Mouse (Mus musculus) kidney, embryonic 15.5 days (tissue): Measurements from ENCODE around the gene Wdr37. TPM values are rescaled to one million over a fixed set of nuclear protein-coding genes. Genes with fewer than 3 reads are reported as not detected.
A peak's percentile ranks its signal among the peaks of the same experiment; 100 is the strongest.
"Not testable (repeated sequence)": the region's sequence is repeated elsewhere in the genome, so short reads cannot be mapped to it uniquely, and the experiment has no call there.

Source experiments
- ATAC-seq: fragments of 200-750 bp; cut with Nextera tagmentation; replicated peaks from 2 replicates; pipeline ENCODE4 v1.8.0; 2017; ENCODE audit warnings: moderate TSS enrichment; ENCODE audit not compliant: low FRiP score
- H3K27ac ChIP-seq: fragments of 300-500 bp; sonication (generic); 2 replicates; pipeline ENCODE4 v1.5.1; 2015; ENCODE audit warnings: mild to moderate bottlenecking, inconsistent platforms
- H3K27me3 ChIP-seq: fragments of 300-500 bp; sonication (generic); 2 replicates; pipeline ENCODE4 v1.6.1; 2015; ENCODE audit warnings: inconsistent platforms
- H3K36me3 ChIP-seq: fragments of 300-500 bp; sonication (generic); 2 replicates; pipeline ENCODE4 v1.6.1; 2015; ENCODE audit warnings: inconsistent platforms
- H3K4me1 ChIP-seq: fragments of 300-500 bp; sonication (generic); 2 replicates; pipeline ENCODE4 v1.6.1; 2015; ENCODE audit warnings: inconsistent platforms
- H3K4me2 ChIP-seq: fragments of 300-500 bp; sonication (generic); 2 replicates; pipeline ENCODE4 v1.6.1; 2015; ENCODE audit warnings: moderate library complexity, mild to moderate bottlenecking, inconsistent platforms
- H3K4me3 ChIP-seq: fragments of 300-500 bp; sonication (generic); replicated peaks from 2 replicates; pipeline ENCODE4 v1.5.1; 2015; ENCODE audit warnings: mild to moderate bottlenecking, inconsistent platforms
- H3K9ac ChIP-seq: fragments of 300-500 bp; sonication (generic); 2 replicates; pipeline ENCODE4 v1.6.1; 2015; ENCODE audit warnings: mild to moderate bottlenecking, inconsistent platforms
- H3K9me3 ChIP-seq: fragments of 300-500 bp; sonication (generic); replicated peaks from 2 replicates; pipeline ENCODE4 v1.6.1; 2016; ENCODE audit warnings: inconsistent platforms
- WGBS: fragments of 180-500 bp; shearing (Covaris S2); methylation state at CpG from one replicate; pipeline ENCODE4 v1.1.7; 2015; ENCODE audit warnings: mixed read lengths; 5-methylcytosine and 5-hydroxymethylcytosine counted together
- polyA plus RNA-seq: library from polyadenylated mRNA; unstranded; fragments of >200 nt; fragmentation: Nextera tagmentation; extraction: Ambion mirVana; gene quantifications from 2 replicates; pipeline ENCODE4 v1.2.1, GENCODE M21; 2015

The Wdr37 gene
- 19.3 and 20.8 TPM in 2 replicates for polyA plus RNA-seq

GRCm38 (mm10) chr13:8871314-8871962, at the start of gene Wdr37:
Gene Wdr37 (minus strand): TSS chr13:8871909.
- WGBS: under 1% methylated on average over 18 of the region's 18 CpGs
- Histone ChIP-seq H3K4me2 (peak within 1 kb of the TSS; percentile 80), H3K36me3 (no peaks in the 10 kb centered on the region), H3K27ac (peak within 1 kb of the TSS; percentile 99), H3K4me1 (peaks cover 18% of the 10 kb centered on the region), H3K9me3 (no peaks in the 10 kb centered on the region), H3K9ac (peak within 1 kb of the TSS; percentile 75), H3K4me3 (peak within 1 kb of the TSS; percentile 95), H3K27me3 (no peaks in the 10 kb centered on the region)
- ATAC-seq: peak; percentile 53

- H3K27ac ChIP-seq, H3K4me2 ChIP-seq, H3K4me3 ChIP-seq, H3K9me3 ChIP-seq, H3K27me3 ChIP-seq, H3K4me1 ChIP-seq, H3K36me3 ChIP-seq, H3K9ac ChIP-seq, ATAC-seq: not testable (repeated sequence)
- 91% methylated on average over 8 of the region's 8 CpGs for WGBS
These were observed 42.2 kb upstream of the Wdr37 start for GRCm38 (mm10) chr13:8913890-8914289.

DNA sequence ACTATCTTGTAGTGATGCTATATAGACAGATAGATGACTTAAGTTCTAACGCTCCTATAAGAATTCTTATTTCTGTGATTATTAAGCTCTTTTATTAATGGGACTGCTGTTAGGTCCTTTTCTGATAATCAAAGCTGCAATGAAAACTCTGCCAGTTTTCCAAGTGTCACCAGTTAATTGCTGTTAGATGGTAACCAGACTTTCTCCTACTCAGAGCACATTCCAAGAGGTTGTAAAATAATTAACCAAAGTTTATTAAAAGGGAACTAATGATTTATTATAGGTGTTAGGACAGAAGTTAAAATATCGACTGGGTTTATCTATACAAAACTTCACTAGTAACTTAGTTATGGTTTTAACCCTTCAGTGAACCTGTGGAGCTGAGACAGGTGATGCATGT, 34.3 kb upstream of the Wdr37 start:
- H3K4me1 ChIP-seq, H3K9ac ChIP-seq, ATAC-seq, H3K4me3 ChIP-seq, H3K27ac ChIP-seq, H3K27me3 ChIP-seq, H3K4me2 ChIP-seq, H3K36me3 ChIP-seq: not testable (repeated sequence)
- 81% methylated on average over 2 of the region's 2 CpGs for WGBS
- H3K9me3 ChIP-seq: peaks cover 12% of the 10 kb centered on the region

GRCm38 (mm10) chr13:8888603-8889002, 16.9 kb upstream of the Wdr37 start:
- 95% methylated on average over 1 of the region's 1 CpGs for WGBS
- no peak overlapping the region for H3K27ac ChIP-seq
- no peak for ATAC-seq
- H3K9me3 ChIP-seq: no peaks in the 10 kb centered on the region
- no peak overlapping the region for H3K4me2 ChIP-seq
- peaks cover 13% of the 10 kb centered on the region for H3K4me1 ChIP-seq
- no peak overlapping the region for H3K4me3 ChIP-seq
- peaks cover 33% of the 10 kb centered on the region for H3K36me3 ChIP-seq
- H3K9ac ChIP-seq: no peak overlapping the region
- no peaks in the 10 kb centered on the region for H3K27me3 ChIP-seq

DNA sequence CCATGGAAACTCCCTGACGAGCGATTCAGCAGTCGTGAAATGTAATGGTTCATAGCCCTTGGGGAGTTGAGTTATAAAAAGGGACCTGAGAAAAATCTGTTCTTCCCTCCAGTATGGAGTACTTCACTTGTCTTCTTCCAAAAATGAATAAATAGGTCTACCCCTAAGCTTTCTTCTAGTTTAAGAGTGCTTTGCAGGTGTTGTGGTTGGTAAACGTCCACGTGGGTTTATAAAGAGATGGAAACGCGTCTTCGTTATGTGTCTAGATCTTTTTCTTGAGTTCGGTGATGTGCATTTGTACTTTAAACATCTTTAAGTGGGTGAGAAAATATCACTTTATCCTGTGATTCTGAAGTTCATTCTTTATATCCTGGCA, 14.5 kb upstream of the Wdr37 start:
- no peak for ATAC-seq
- Histone ChIP-seq H3K4me2 (peak overlapping the region; percentile 76), H3K36me3 (peaks cover 21% of the 10 kb centered on the region)

DNA sequence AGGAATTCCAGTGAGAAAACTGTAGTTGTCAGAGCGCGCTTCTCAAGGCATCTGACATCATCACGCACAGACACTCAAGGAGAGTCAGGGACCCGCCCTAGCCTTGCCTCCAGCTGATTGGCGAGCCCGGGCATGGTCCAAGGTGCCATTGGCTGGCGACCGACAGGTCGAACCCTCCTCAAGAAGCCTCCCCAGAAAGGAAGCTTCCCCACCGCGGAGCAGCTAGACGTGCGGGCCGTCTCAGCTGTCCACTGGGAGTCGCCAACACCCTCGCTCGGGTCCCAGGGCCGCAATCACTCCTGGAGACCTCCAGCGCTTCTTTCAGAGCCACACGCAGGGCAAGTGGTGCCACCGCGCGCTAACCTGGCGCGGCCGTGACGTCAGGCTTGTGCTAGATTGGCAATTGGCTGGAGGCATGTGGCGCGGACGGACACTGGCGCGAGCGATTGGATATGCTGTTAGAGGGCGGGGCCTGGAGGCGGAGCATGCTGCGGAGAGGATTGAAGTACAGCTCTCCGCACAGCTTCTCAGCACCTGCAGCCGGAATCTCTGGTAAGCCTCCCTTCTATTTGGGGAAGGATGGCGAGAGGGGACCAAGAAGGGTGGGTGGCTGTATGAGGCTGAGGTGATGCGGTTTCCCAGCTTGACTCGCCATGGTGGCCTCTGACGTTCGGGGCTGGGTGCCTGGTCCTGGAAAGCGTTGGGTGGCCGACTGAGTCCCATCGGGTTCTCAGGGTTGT, 13.9 kb upstream of the Wdr37 start, which contains the start of gene Idi1:
Gene Idi1, plus strand, starts transcription at position 57 of the 740 bp plus-strand sequence.
- peaks cover 21% of the 10 kb centered on the region for H3K36me3 ChIP-seq
- H3K27me3 ChIP-seq: no peaks in the 10 kb centered on the region
- peak within 1 kb of the TSS; percentile 76 for H3K4me2 ChIP-seq
- H3K9ac ChIP-seq: peak within 1 kb of the TSS; percentile 74
- H3K4me3 ChIP-seq: peak within 1 kb of the TSS; percentile 87
- under 1% methylated on average over 46 of the region's 46 CpGs for WGBS
- H3K4me1 ChIP-seq: peaks cover 13% of the 10 kb centered on the region
- ATAC-seq: peak; percentile 100
- peak within 1 kb of the TSS; percentile 98 for H3K27ac ChIP-seq
- no peaks in the 10 kb centered on the region for H3K9me3 ChIP-seq

More for the DNA sequence above, 14.5 kb upstream of the Wdr37 start:
- Histone ChIP-seq H3K9me3 (no peaks in the 10 kb centered on the region), H3K27me3 (no peaks in the 10 kb centered on the region), H3K27ac (peak overlapping the region; percentile 98), H3K4me1 (peaks cover 13% of the 10 kb centered on the region), H3K4me3 (peak overlapping the region; percentile 87), H3K9ac (peak overlapping the region; percentile 74)
- WGBS: 3% methylated on average over 9 of the region's 9 CpGs

GRCm38 (mm10) chr13:8883870-8884269, 12.2 kb upstream of the Wdr37 start:
- not testable (repeated sequence) for ATAC-seq, H3K4me2 ChIP-seq, H3K9me3 ChIP-seq, H3K27me3 ChIP-seq, H3K4me3 ChIP-seq, H3K9ac ChIP-seq, H3K36me3 ChIP-seq, H3K27ac ChIP-seq
- WGBS: 85% methylated on average over 5 of the region's 5 CpGs
- peaks cover 13% of the 10 kb centered on the region for H3K4me1 ChIP-seq

DNA sequence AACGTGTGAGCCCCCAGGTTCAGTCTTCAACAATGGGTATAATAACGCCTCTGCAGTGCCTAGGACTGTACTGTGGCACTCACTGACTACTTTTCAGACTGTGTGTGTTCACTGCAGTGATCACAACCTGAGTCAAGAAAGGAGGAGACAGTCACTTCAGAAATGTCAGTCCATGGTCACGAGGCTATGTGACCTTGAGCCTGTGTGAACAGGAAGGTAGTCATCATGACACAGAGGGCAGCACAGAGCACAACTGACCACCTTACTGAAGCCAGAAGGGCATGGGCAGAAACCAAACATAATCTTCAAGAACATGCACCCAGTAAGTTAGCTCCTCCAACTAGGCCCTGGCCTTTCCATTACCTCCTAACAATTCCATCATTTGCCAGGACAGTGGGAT, 9.9 kb upstream of the Wdr37 start:
- H3K9ac ChIP-seq: no peak overlapping the region
- no peak overlapping the region for H3K4me2 ChIP-seq
- no peaks in the 10 kb centered on the region for H3K9me3 ChIP-seq
- H3K4me1 ChIP-seq: peaks cover 7% of the 10 kb centered on the region
- H3K27me3 ChIP-seq: no peaks in the 10 kb centered on the region
- ATAC-seq: no peak
- no peak overlapping the region for H3K4me3 ChIP-seq
- WGBS: 65% methylated on average over 3 of the region's 3 CpGs
- no peak overlapping the region for H3K27ac ChIP-seq
- no peaks in the 10 kb centered on the region for H3K36me3 ChIP-seq

DNA sequence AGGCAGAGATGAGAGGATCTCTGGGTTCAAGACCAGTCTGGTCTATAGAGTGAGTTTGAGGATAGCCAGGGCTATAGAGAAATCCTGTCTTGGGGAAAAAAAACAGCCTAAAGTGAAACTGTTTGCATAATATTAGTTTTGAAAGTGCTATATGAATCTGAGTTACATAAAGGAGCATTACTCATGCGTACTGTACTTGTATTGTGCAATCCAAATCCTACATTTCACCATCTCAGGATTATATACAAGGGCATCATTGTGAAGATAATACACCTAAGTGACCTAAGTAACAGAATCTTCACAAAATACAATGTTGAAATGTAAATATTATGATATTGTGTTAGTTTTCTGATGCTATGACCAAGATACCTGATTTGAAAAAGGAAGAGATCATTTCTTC, 2.1 kb upstream of the Wdr37 start:
- Histone ChIP-seq H3K36me3 (no peaks in the 10 kb centered on the region), H3K4me3 (no peak overlapping the region), H3K9me3 (no peaks in the 10 kb centered on the region), H3K27ac (no peak overlapping the region), H3K9ac (no peak overlapping the region), H3K4me2 (no peak overlapping the region), H3K4me1 (peaks cover 13% of the 10 kb centered on the region), H3K27me3 (no peaks in the 10 kb centered on the region)
- ATAC-seq: no peak
- 100% methylated on average over 1 of the region's 1 CpGs for WGBS

- Histone ChIP-seq H3K4me2 (peak overlapping the region; percentile 80), H3K27ac (peak overlapping the region; percentile 99), H3K9me3 (no peaks in the 10 kb centered on the region), H3K36me3 (no peaks in the 10 kb centered on the region), H3K4me1 (peaks cover 18% of the 10 kb centered on the region), H3K27me3 (no peaks in the 10 kb centered on the region), H3K4me3 (peak overlapping the region; percentile 95), H3K9ac (peak overlapping the region; percentile 75)
- ATAC-seq: peak; percentile 95
- WGBS: under 1% methylated on average over 57 of the region's 57 CpGs
These were observed 997 bp downstream of the Wdr37 start for GRCm38 (mm10) chr13:8870510-8871313.

DNA sequence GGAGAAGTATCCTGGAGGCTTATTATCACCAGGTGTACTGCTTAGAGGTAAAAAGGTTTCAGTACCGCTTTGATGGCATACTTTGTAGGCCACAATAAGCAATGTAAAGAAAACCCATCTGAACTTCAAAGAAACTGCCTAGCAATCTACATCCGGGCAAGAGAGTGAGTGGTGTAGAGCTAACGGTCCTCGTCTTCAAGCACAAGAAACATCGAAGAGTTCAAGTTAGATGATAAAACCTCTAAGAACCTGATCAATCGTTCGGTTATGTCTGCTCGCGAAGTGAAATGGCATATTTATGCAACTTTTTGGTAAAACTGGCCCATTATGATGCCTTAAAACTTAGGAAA, 1.6 kb downstream of the Wdr37 start:
- Histone ChIP-seq H3K4me1 (peaks cover 18% of the 10 kb centered on the region), H3K27me3 (no peaks in the 10 kb centered on the region), H3K9me3 (no peaks in the 10 kb centered on the region), H3K9ac (peak overlapping the region; percentile 75), H3K27ac (peak overlapping the region; percentile 99), H3K4me3 (peak overlapping the region; percentile 95), H3K4me2 (peak overlapping the region; percentile 80), H3K36me3 (0 out of 2 replicates have a peak, but pooled peaks cover under 1% of the 10 kb centered on the region)
- no peak for ATAC-seq
- 3% methylated on average over 9 of the region's 9 CpGs for WGBS
